Mouse (Mus musculus): ENCODE results near the gene Rab12. TPM values are rescaled to one million over a fixed set of nuclear protein-coding genes. Genes with fewer than 3 reads are reported as not detected.

Gene Rab12
- polyA plus RNA-seq, 1 experiment from 2014 or later, result 44.6 TPM

DNA sequence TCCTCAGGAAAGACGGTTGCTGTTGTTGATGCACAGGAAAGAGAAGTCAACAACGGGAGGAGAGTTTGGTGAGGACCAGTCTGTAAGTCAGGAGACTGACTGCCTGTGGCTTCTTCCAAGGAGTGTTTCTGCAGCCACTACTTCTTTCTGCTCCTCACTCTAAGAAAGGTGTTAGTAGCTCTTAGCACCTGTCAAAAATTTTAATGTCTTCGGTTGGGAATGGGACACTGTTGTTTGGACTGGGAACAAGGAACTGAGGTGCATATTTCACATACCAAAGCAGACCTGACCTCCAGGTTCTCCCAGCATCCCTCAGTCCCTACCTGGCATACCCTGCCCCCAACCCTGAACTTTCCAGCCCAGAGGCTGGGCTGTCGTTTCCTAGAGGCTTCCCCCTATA, 48.3 kb downstream of the Rab12 start:
- DNase-seq (ENCODE audit: low spot score) (no peak), ATAC-seq (replicated peaks; ENCODE audit: low FRiP score) (no peak)
- 80% methylated on average over 4 of the region's 4 CpGs for WGBS
- Histone ChIP-seq H3K9me3 (ENCODE audit: control insufficient read depth, low read length) (no peaks in the 10 kb centered on the region), H3K36me3 (ENCODE audit: control insufficient read depth, insufficient read depth, low read length) (no peaks in the 10 kb centered on the region), H3K9ac (ENCODE audit: low read length) (no peak overlapping the region), H3K27ac (ENCODE audit: low read depth, low read length) (no peak overlapping the region), H3K4me1 (replicated peaks; ENCODE audit: control insufficient read depth, insufficient read depth, low read length) (no peaks in the 10 kb centered on the region), H3K4me2 (ENCODE audit: low read depth, low read length, severe bottlenecking) (no peak overlapping the region), H3K4me3 (ENCODE audit: low read depth, low read length) (no peak overlapping the region), H3K27me3 (ENCODE audit: control insufficient read depth, insufficient read depth, low read length) (no peaks in the 10 kb centered on the region)

DNA sequence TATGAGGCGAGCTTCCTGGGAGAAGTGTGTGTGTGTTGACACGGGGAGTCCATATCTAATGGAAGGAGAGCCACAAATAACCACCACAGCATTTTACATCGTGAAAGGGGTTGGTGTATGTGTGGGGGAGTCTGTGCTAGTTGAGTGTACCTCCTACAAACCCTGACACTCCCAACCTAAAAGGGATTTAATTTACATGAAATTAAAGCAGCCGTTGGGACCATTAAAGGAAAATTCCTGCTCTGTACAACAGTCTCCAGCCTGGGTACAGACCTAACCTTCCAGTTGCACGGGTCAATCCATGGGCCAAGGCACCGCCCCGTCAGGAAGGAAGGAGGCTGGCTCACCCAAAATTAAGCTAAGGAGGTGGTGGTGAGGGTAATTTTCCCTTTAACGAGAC, 49.5 kb downstream of the Rab12 start:
- H3K36me3 ChIP-seq (ENCODE audit: control insufficient read depth, insufficient read depth, low read length), result no peaks in the 10 kb centered on the region
- no peaks in the 10 kb centered on the region for H3K27me3 ChIP-seq (ENCODE audit: control insufficient read depth, insufficient read depth, low read length)
- ATAC-seq (replicated peaks; ENCODE audit: low FRiP score), result peak; percentile 61
- H3K4me2 ChIP-seq (ENCODE audit: low read depth, low read length, severe bottlenecking), result no peak overlapping the region
- peak overlapping the region; percentile 48 for H3K27ac ChIP-seq (ENCODE audit: low read depth, low read length)
- H3K4me1 ChIP-seq (replicated peaks; ENCODE audit: control insufficient read depth, insufficient read depth, low read length), result no peaks in the 10 kb centered on the region
- H3K4me3 ChIP-seq (ENCODE audit: low read depth, low read length), result no peak overlapping the region
- H3K9me3 ChIP-seq (ENCODE audit: control insufficient read depth, low read length), result no peaks in the 10 kb centered on the region
- no peak overlapping the region for H3K9ac ChIP-seq (ENCODE audit: low read length)
- DNase-seq (ENCODE audit: low spot score), result no peak
- WGBS, result 24% methylated on average over 8 of the region's 8 CpGs

DNA sequence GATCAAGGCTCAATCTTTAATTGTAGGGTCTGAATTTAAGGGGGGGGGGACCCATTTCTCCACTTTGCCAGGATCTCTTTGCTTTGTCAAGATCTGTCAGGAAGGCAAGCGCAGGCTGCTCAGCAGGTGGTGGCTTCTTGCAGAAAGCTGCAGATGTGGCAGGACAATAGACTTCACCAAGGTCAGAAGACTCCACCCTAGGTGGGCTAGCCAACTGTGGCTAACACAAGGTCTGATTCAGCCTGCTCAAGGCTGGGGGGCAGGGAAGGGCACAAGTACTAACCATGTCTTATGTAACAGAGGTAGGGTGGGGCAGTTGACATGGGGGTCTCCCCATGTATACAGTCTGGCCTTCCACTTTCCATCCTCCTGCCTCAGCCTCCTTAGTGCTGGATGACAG, 62.3 kb downstream of the Rab12 start:
- Histone ChIP-seq H3K27ac (ENCODE audit: low read depth, low read length) (no peak overlapping the region), H3K4me1 (replicated peaks; ENCODE audit: control insufficient read depth, insufficient read depth, low read length) (no peaks in the 10 kb centered on the region), H3K36me3 (ENCODE audit: control insufficient read depth, insufficient read depth, low read length) (no peaks in the 10 kb centered on the region), H3K9ac (ENCODE audit: low read length) (no peak overlapping the region), H3K4me2 (ENCODE audit: low read depth, low read length, severe bottlenecking) (no peak overlapping the region), H3K4me3 (ENCODE audit: low read depth, low read length) (no peak overlapping the region), H3K27me3 (ENCODE audit: control insufficient read depth, insufficient read depth, low read length) (no peaks in the 10 kb centered on the region), H3K9me3 (ENCODE audit: control insufficient read depth, low read length) (no peaks in the 10 kb centered on the region)
- WGBS, result 30% methylated on average over 1 of the region's 1 CpGs
- no peak for ATAC-seq (replicated peaks; ENCODE audit: low FRiP score)
- no peak for DNase-seq (ENCODE audit: low spot score)

DNA sequence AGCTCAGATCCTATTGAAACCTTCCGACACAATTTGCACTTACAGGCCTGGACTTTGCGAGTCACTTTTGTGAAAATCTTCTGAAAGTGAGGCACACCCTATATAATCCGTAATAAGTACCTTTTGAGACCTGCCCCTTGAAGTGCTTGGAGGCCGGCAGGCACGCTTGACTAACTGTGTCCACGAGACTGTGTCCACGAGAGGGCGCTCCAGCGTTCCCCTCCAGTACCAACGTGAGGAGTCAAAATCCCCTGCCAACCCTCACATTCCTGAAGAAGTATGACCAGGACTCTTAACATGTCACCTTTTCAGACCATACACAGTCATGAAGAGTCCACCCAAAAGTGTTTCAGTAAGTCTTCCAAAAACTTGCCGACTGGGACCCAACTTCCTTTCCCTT, 68.4 kb downstream of the Rab12 start:
- Histone ChIP-seq H3K4me2 (ENCODE audit: low read depth, low read length, severe bottlenecking) (no peak overlapping the region), H3K27me3 (ENCODE audit: control insufficient read depth, insufficient read depth, low read length) (peaks cover 6% of the 10 kb centered on the region; the same call in 1 of the 2 replicates), H3K9me3 (ENCODE audit: control insufficient read depth, low read length) (no peaks in the 10 kb centered on the region), H3K9ac (ENCODE audit: low read length) (no peak overlapping the region), H3K4me3 (ENCODE audit: low read depth, low read length) (no peak overlapping the region), H3K4me1 (replicated peaks; ENCODE audit: control insufficient read depth, insufficient read depth, low read length) (peaks cover 18% of the 10 kb centered on the region), H3K27ac (ENCODE audit: low read depth, low read length) (no peak overlapping the region), H3K36me3 (ENCODE audit: control insufficient read depth, insufficient read depth, low read length) (no peaks in the 10 kb centered on the region)
- DNase-seq (ENCODE audit: low spot score), result peak; percentile 95
- WGBS, result 1% methylated on average over 11 of the region's 11 CpGs
- no peak for ATAC-seq (replicated peaks; ENCODE audit: low FRiP score)

DNA sequence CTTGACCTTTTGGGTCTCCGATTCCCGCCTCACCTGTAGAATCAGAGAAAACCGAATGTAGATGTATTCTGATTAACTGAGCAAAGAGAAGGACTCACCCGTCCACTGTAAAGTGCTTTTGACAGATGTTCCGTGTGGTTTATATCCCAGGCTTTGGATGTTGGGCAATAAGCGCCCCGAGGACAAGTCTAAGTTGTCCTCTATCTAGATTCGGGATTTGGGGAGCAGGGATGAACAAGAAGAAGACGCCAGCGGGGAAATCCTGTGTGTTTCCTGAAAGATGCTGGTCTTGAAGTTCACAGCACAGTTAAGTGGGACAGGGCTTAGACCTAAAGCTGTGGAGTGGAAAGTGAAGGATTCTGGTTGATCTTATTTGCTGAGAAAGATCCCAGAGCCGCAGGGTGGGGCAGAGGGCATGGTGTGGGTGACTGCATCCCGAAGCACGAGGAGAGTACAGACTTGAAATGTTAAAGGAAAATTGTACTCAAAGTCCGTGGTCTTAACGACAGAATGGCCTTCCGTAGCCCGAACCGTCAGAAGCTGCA, 68.9 kb downstream of the Rab12 start:
- no peak overlapping the region for H3K9ac ChIP-seq (ENCODE audit: low read length)

DNA sequence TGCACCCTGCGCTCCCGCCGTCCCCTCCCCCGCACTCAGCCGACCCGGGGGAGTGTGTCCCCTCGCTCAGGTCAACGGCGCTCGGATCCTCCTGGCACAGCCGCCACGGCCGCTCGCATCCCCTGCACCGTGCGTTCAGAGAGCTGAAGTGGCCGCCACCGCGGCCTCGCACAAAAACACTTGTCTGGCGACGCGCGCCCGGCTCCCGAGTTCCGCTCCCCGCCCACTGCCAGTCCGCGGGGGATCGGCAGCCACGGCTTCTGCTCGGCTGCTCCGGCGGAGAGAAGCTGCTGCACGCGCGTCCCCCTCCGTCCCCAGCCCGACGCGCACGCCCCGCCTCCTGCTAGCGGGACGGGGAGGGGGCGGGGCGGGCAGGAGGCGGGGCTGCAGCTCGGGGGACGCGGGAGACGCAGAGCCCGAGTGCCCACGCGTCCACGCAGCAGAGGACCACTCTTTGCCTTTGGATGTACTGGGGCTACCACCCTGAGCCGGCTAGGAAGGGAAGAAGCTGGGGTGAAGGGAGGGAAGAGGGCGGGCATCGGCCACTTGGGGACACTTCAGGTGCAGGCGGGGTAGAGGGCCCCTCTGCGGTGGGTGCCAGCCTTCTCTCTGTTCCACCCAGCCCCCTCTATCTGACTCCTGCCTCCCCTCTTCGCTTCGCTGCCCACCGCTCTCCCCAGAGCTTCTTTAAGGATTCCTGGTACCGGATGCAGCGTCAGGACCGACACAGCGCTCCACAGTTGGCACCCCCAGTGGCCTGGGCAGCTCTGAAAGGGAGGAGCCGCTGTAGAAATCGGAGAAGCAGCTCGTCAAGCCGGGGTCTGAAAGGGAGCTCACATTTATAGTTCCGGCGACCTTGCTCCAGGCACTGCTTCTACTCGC, 69.8 kb downstream of the Rab12 start, which contains the start of gene Mtcl1:
Gene Mtcl1, minus strand, starts transcription at position 291 of the 882 bp plus-strand sequence.
- Histone ChIP-seq H3K9ac (ENCODE audit: low read length) (peak within 1 kb of the TSS; percentile 94), H3K36me3 (ENCODE audit: control insufficient read depth, insufficient read depth, low read length) (no peaks in the 10 kb centered on the region), H3K4me1 (replicated peaks; ENCODE audit: control insufficient read depth, insufficient read depth, low read length) (peaks cover 20% of the 10 kb centered on the region), H3K27ac (ENCODE audit: low read depth, low read length) (peak within 1 kb of the TSS; percentile 87), H3K27me3 (ENCODE audit: control insufficient read depth, insufficient read depth, low read length) (peaks cover 6% of the 10 kb centered on the region; the same call in 1 of the 2 replicates), H3K9me3 (ENCODE audit: control insufficient read depth, low read length) (no peaks in the 10 kb centered on the region), H3K4me2 (ENCODE audit: low read depth, low read length, severe bottlenecking) (peak within 1 kb of the TSS; percentile 84), H3K4me3 (ENCODE audit: low read depth, low read length) (peak within 1 kb of the TSS; percentile 93)
- WGBS, result under 1% methylated on average over 69 of the region's 76 CpGs
- peak; percentile 94 for DNase-seq (ENCODE audit: low spot score)
- peak; percentile 87 for ATAC-seq (replicated peaks; ENCODE audit: low FRiP score)

More for the DNA sequence above, 68.9 kb downstream of the Rab12 start:
- Histone ChIP-seq H3K4me1 (replicated peaks; ENCODE audit: control insufficient read depth, insufficient read depth, low read length) (peaks cover 18% of the 10 kb centered on the region), H3K27ac (ENCODE audit: low read depth, low read length) (no peak overlapping the region), H3K4me2 (ENCODE audit: low read depth, low read length, severe bottlenecking) (peak overlapping the region; percentile 84), H3K4me3 (ENCODE audit: low read depth, low read length) (peak overlapping the region; percentile 93), H3K27me3 (ENCODE audit: control insufficient read depth, insufficient read depth, low read length) (peaks cover 6% of the 10 kb centered on the region; the same call in 1 of the 2 replicates), H3K9me3 (ENCODE audit: control insufficient read depth, low read length) (no peaks in the 10 kb centered on the region), H3K36me3 (ENCODE audit: control insufficient read depth, insufficient read depth, low read length) (no peaks in the 10 kb centered on the region)
- WGBS, result 3% methylated on average over 18 of the region's 18 CpGs
- DNase-seq (ENCODE audit: low spot score), result no peak
- ATAC-seq (replicated peaks; ENCODE audit: low FRiP score), result no peak

DNA sequence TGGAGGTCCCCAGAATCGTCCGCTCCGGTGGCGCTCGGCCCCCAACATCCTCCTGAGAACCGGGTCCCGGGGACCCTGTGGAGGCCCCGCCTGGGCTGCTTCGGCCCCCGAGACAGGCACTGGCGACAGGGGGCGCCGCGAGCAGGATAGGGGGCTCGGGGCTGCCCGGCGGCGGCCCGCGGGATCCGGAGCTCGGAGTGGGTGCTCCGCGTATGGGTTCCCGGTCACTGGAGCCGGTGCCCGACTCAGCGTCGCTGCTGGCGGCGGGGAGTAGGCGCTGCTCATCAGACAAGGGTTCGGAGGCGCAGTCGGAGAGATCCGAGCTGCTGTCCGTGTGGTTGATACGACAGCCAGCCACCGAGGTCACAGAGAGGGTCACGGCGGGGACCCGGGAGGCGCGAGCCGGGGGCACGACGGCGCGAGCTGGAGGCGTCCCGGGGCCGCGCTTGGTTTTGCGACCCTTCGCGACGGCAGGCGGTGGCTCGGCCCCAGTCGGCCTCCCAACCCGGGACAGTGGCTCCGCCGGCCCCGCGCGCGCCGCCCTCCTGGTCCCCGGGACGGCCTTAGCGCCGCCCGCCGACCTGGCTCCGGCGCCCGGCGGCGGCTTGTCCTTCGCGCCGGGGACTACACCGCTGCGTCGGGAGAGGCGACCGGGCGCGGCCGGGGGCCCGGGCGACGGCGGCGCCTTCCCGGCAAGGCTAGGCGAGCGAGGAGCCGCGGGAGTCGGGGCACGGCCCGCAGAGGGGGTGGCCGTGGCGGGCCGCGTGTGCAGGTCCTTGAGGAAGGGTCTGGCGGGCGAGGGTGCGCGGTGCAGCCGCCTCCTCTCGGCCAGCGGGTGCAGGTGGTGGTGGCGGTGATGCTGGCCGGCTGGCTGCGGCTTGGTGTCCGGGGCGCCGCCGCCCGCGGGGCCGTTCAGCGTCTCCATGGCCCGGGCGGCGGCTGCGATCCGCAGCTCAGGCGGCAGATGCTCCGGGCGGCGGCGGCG, 70.8 kb downstream of the Rab12 start:
- H3K4me3 ChIP-seq (ENCODE audit: low read depth, low read length), result peak overlapping the region; percentile 93
- peak overlapping the region; percentile 94 for H3K9ac ChIP-seq (ENCODE audit: low read length)
- H3K36me3 ChIP-seq (ENCODE audit: control insufficient read depth, insufficient read depth, low read length), result no peaks in the 10 kb centered on the region
- ATAC-seq (replicated peaks; ENCODE audit: low FRiP score), result peak; percentile 29
- peak overlapping the region; percentile 84 for H3K4me2 ChIP-seq (ENCODE audit: low read depth, low read length, severe bottlenecking)
- peak; percentile 82 for DNase-seq (ENCODE audit: low spot score)
- H3K27me3 ChIP-seq (ENCODE audit: control insufficient read depth, insufficient read depth, low read length), result peaks cover 6% of the 10 kb centered on the region; the same call in 1 of the 2 replicates
- H3K27ac ChIP-seq (ENCODE audit: low read depth, low read length), result peak overlapping the region; percentile 87
- H3K4me1 ChIP-seq (replicated peaks; ENCODE audit: control insufficient read depth, insufficient read depth, low read length), result peaks cover 24% of the 10 kb centered on the region
- no peaks in the 10 kb centered on the region for H3K9me3 ChIP-seq (ENCODE audit: control insufficient read depth, low read length)
- WGBS, result under 1% methylated on average over 121 of the region's 136 CpGs

DNA sequence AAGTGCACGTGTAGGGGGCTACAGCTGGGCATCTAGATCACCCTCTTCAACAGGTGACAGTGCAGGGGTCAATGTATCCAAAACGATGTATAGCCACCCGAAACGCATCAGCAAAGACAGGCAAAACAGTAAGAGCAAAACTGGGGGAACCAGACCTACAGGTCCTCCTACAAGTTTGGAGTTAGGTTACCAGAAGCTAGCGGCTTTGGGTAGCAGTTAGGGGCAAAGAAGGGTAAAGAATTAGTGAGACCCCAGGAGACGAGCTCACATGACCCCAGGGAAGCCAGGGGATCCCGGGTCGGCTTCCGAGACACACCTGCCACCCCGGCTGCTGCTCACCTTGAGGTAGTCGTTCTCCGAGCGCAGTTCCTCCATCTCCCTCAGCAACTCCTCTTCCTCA, 71.6 kb downstream of the Rab12 start:
- no peaks in the 10 kb centered on the region for H3K36me3 ChIP-seq (ENCODE audit: control insufficient read depth, insufficient read depth, low read length)
- no peak for DNase-seq (ENCODE audit: low spot score)
- peak overlapping the region; percentile 94 for H3K9ac ChIP-seq (ENCODE audit: low read length)
- H3K4me3 ChIP-seq (ENCODE audit: low read depth, low read length), result peak overlapping the region; percentile 93
- no peak for ATAC-seq (replicated peaks; ENCODE audit: low FRiP score)
- H3K4me1 ChIP-seq (replicated peaks; ENCODE audit: control insufficient read depth, insufficient read depth, low read length), result peaks cover 24% of the 10 kb centered on the region
- WGBS, result under 1% methylated on average over 13 of the region's 13 CpGs
- no peak overlapping the region for H3K27ac ChIP-seq (ENCODE audit: low read depth, low read length)
- H3K27me3 ChIP-seq (ENCODE audit: control insufficient read depth, insufficient read depth, low read length), result peaks cover 6% of the 10 kb centered on the region; the same call in 1 of the 2 replicates
- peak overlapping the region; percentile 84 for H3K4me2 ChIP-seq (ENCODE audit: low read depth, low read length, severe bottlenecking)
- no peaks in the 10 kb centered on the region for H3K9me3 ChIP-seq (ENCODE audit: control insufficient read depth, low read length)
